Comparison of ENCODE assay signal across 8 mouse cellular contexts in genomic region chr11:120227571-120228051, GRCm38 (mm10). TPM values are rescaled to one million over a fixed set of nuclear protein-coding genes. Genes with fewer than 3 reads are reported as not detected.
A peak's percentile ranks its signal among the peaks of the same experiment; 100 is the strongest.
DNase-seq lines count a peak whose midpoint lies in the region; ATAC-seq lines count a peak whose summit lies in the region.

No protein-coding gene starts in this region.

- peak; percentile 23 for DNase-seq in adrenal gland, postnatal 25 days
- DNase-seq in adrenal gland, postnatal 4 days (ENCODE audit: low spot score in 2 of 2) = no peak
- DNase-seq in right cerebral cortex, postnatal 10 days (ENCODE audit: low spot score in 2 of 2) = peak; percentile 32 to 34
- DNase-seq in right cerebral cortex, postnatal 14 days = no peak
- no peak for DNase-seq in layer of hippocampus, adult 18-20 months (ENCODE audit: low spot score in 2 of 2)
- no peak for DNase-seq in urinary bladder, postnatal 10 days (ENCODE audit: low spot score)

- peak overlapping the region; percentile 97 for H3K9ac ChIP-seq in kidney, embryonic 15.5 days
- H3K9ac ChIP-seq in neural tube, embryonic 12.5 days = peak overlapping the region; percentile 100

- H3K4me1 ChIP-seq in kidney, embryonic 15.5 days = peaks cover 84% of the 10 kb centered on the region
- peaks cover 82% of the 10 kb centered on the region for H3K4me1 ChIP-seq in neural tube, embryonic 12.5 days

- no peaks in the 10 kb centered on the region for H3K9me3 ChIP-seq in kidney, embryonic 15.5 days (replicated peaks)
- H3K9me3 ChIP-seq in neural tube, embryonic 12.5 days = no peaks in the 10 kb centered on the region

- peak overlapping the region; percentile 96 for H3K27ac ChIP-seq in kidney, embryonic 15.5 days
- H3K27ac ChIP-seq in neural tube, embryonic 12.5 days = peak overlapping the region; percentile 75; the same call in 1 of the 2 replicates

- H3K4me2 ChIP-seq in kidney, embryonic 15.5 days = peak overlapping the region; percentile 90
- H3K4me2 ChIP-seq in neural tube, embryonic 12.5 days (replicated peaks) = peak overlapping the region; percentile 78

- H3K27me3 ChIP-seq in kidney, embryonic 15.5 days = no peaks in the 10 kb centered on the region
- no peaks in the 10 kb centered on the region for H3K27me3 ChIP-seq in neural tube, embryonic 12.5 days (replicated peaks)

- no peak for ATAC-seq in kidney, embryonic 15.5 days (replicated peaks; ENCODE audit: low FRiP score)
- no peak for ATAC-seq in neural tube, embryonic 12.5 days (ENCODE audit: low FRiP score, low read depth)

- H3K36me3 ChIP-seq in kidney, embryonic 15.5 days = no peaks in the 10 kb centered on the region
- H3K36me3 ChIP-seq in neural tube, embryonic 12.5 days = no peaks in the 10 kb centered on the region

- peak overlapping the region; percentile 19 for H3K4me3 ChIP-seq in kidney, embryonic 15.5 days (replicated peaks)
- H3K4me3 ChIP-seq in neural tube, embryonic 12.5 days = peak overlapping the region; percentile 5; the same call in 1 of the 2 replicates

- 11% methylated on average over 8 of the region's 8 CpGs for WGBS in kidney, embryonic 15.5 days
- 29% methylated on average over 8 of the region's 8 CpGs for WGBS in neural tube, embryonic 12.5 days

RNA-seq across cellular contexts. Expression of gene Bahcc1, which starts 5.1 kb away (rescaled TPM):
- 23.8 and 25.8 TPM in 2 replicates for total RNA-seq in adrenal gland, postnatal 25 days (2021)
- total RNA-seq in adrenal gland, postnatal 4 days (2021) = 10 to 100 TPM; 25.3 to 26.7 TPM
- polyA plus RNA-seq in kidney, embryonic 15.5 days (2015; fragmentation: Nextera tagmentation; extraction: Ambion mirVana) = 11.8 and 14.1 TPM in 2 replicates
- 21.6 and 22.8 TPM in 2 replicates for polyA plus RNA-seq in neural tube, embryonic 12.5 days (2016; fragmentation: Nextera tagmentation; extraction: Ambion mirVana)
- 10 to 100 TPM; 17.6 to 19.0 TPM for total RNA-seq in layer of hippocampus, adult 18-20 months (2021)

Comparison
In these comparisons a context has a peak if more than half of its experiments do, and no peak if none do; other contexts are left out.
1. DNase-seq: peak in adrenal gland, postnatal 25 days (single experiment) and right cerebral cortex, postnatal 10 days (2 of 2); none in adrenal gland, postnatal 4 days (0 of 2), right cerebral cortex, postnatal 14 days (single experiment), layer of hippocampus, adult 18-20 months (0 of 2) and urinary bladder, postnatal 10 days (single experiment).